Mouse (Mus musculus): ENCODE results near the gene Lrr1. TPM values are rescaled to one million over a fixed set of nuclear protein-coding genes. Genes with fewer than 3 reads are reported as not detected.

Lrr1 gene
- total and polyA plus RNA-seq, 3 experiments = 14.1 to 23.1 TPM; not detected in 1

GRCm38 (mm10) chr12:69220613-69221277 is 52.1 kb downstream of the Lrr1 start:
- H3K9ac ChIP-seq (ENCODE audit: control insufficient read depth, low read depth, low read length, poor library complexity, severe bottlenecking) = no peak overlapping the region
- H3K27ac ChIP-seq (ENCODE audit: control insufficient read depth, low read depth, low read length) = no peak overlapping the region
- H3K36me3 ChIP-seq (ENCODE audit: control insufficient read depth in 1 of 2, insufficient read depth in 2 of 2, low read length in 2 of 2) = no peaks in the 10 kb centered on the region; a peak in 2 of 4 replicates
- H3K27me3 ChIP-seq (ENCODE audit: control insufficient read depth in 1 of 2, insufficient read depth in 2 of 2, low read length in 2 of 2) = no peaks in the 10 kb centered on the region
- no peak overlapping the region for H3K4me3 ChIP-seq (ENCODE audit: control insufficient read depth in 1 of 2, insufficient read depth in 1 of 2, low read depth in 2 of 2, low read length in 2 of 2)
- H3K4me1 ChIP-seq (ENCODE audit: control insufficient read depth in 1 of 2, insufficient read depth in 2 of 2, low read length in 2 of 2) = no peaks in the 10 kb centered on the region
- no peaks in the 10 kb centered on the region for H3K9me3 ChIP-seq (replicated peaks; ENCODE audit: insufficient read depth, low read length)
- TF ChIP-seq ZKSCAN1 (IDR thresholded peaks at IDR 0.05; ENCODE audit: low read depth, low read length) (no peak), TAL1 (IDR thresholded peaks at IDR 0.05; ENCODE audit: low read length) (no peak), E2F4 (IDR thresholded peaks at IDR 0.05; ENCODE audit: borderline replicate concordance, low read depth, low read length) (no peak), USF2 (IDR thresholded peaks at IDR 0.05; ENCODE audit: borderline replicate concordance in 1 of 2, insufficient read depth in 1 of 2, low read depth in 1 of 2, low read length in 2 of 2) (no peak), ZC3H11A (IDR thresholded peaks at IDR 0.05; ENCODE audit: low read depth, low read length) (no peak), ELF1 (IDR thresholded peaks at IDR 0.05; ENCODE audit: low read depth, low read length) (no peak), ZMIZ1 (IDR thresholded peaks at IDR 0.05; ENCODE audit: low read depth, low read length) (no peak), HCFC1 (IDR thresholded peaks at IDR 0.05; ENCODE audit: low read depth, low read length) (no peak), MAZ (IDR thresholded peaks at IDR 0.05; ENCODE audit: low read depth, low read length) (no peak), MYB (IDR thresholded peaks at IDR 0.05; ENCODE audit: low read depth, low read length) (no peak), RCOR1 (IDR thresholded peaks at IDR 0.05; ENCODE audit: low read depth, low read length) (no peak), EP300 (IDR thresholded peaks at IDR 0.05; ENCODE audit: low read depth in 1 of 2, low read length in 2 of 2) (no peak), POLR2A (IDR thresholded peaks at IDR 0.05; ENCODE audit: control insufficient read depth in 1 of 2, insufficient read depth in 1 of 2, low read depth in 1 of 2, low read length in 2 of 2, poor library complexity in 1 of 2) (no peak)
- no peak for DNase-seq (ENCODE audit: low read depth, low spot score)
- H3K79me2 ChIP-seq (ENCODE audit: control insufficient read depth, insufficient read depth, low read length, poor library complexity) = no peaks in the 10 kb centered on the region

GRCm38 (mm10) chr12:69227776-69228466 is 59.3 kb downstream of the Lrr1 start, which contains the start of gene Pole2:
Pole2 (minus strand) TSS chr12:69228195.
- peak; percentile 93 for DNase-seq (ENCODE audit: low read depth, low spot score)
- peak within 1 kb of the TSS; percentile 89 for H3K27ac ChIP-seq (ENCODE audit: control insufficient read depth, low read depth, low read length)
- peak within 1 kb of the TSS; percentile 93 for H3K9ac ChIP-seq (ENCODE audit: control insufficient read depth, low read depth, low read length, poor library complexity, severe bottlenecking)
- H3K9me3 ChIP-seq (replicated peaks; ENCODE audit: insufficient read depth, low read length) = no peaks in the 10 kb centered on the region
- no peaks in the 10 kb centered on the region for H3K27me3 ChIP-seq (ENCODE audit: control insufficient read depth in 1 of 2, insufficient read depth in 2 of 2, low read length in 2 of 2)
- H3K4me3 ChIP-seq (ENCODE audit: control insufficient read depth in 1 of 2, insufficient read depth in 1 of 2, low read depth in 2 of 2, low read length in 2 of 2) = peak within 1 kb of the TSS; percentile 87 to 97
- peaks cover 0 to 4% of the 10 kb centered on the region in 2 experiments; a peak in 2 of 4 replicates for H3K36me3 ChIP-seq (ENCODE audit: control insufficient read depth in 1 of 2, insufficient read depth in 2 of 2, low read length in 2 of 2)
- H3K4me1 ChIP-seq (ENCODE audit: control insufficient read depth in 1 of 2, insufficient read depth in 2 of 2, low read length in 2 of 2) = peaks cover 0 to 7% of the 10 kb centered on the region in 2 experiments; a peak in 3 of 4 replicates
- H3K79me2 ChIP-seq (ENCODE audit: control insufficient read depth, insufficient read depth, low read length, poor library complexity) = no peaks in the 10 kb centered on the region; the same call in 1 of the 2 replicates
- TF ChIP-seq MAX (IDR thresholded peaks at IDR 0.05; ENCODE audit: low read length) = no peak
- TF ChIP-seq NRF1 (IDR thresholded peaks at IDR 0.05; ENCODE audit: insufficient read depth, low read depth, low read length, poor library complexity, severe bottlenecking) = peak; percentile 44; the same call in 1 of the 2 replicates
- TF ChIP-seq NELFE (IDR thresholded peaks at IDR 0.05; ENCODE audit: low read depth, low read length) = peak; percentile 77
- peak; percentile 59; the same call in 1 of the 2 replicates for TF ChIP-seq POLR2AphosphoS2 (IDR thresholded peaks at IDR 0.05; ENCODE audit: low read length)
- peak; percentile 86 to 93 for TF ChIP-seq POLR2A (IDR thresholded peaks at IDR 0.05; ENCODE audit: control insufficient read depth in 1 of 2, insufficient read depth in 1 of 2, low read depth in 1 of 2, low read length in 2 of 2, poor library complexity in 1 of 2)
- peak; percentile 72 for TF ChIP-seq SIN3A (IDR thresholded peaks at IDR 0.05; ENCODE audit: low read length)
- TF ChIP-seq ZMIZ1 (IDR thresholded peaks at IDR 0.05; ENCODE audit: low read depth, low read length) = peak; percentile 63; the same call in 1 of the 2 replicates
- TF ChIP-seq ELF1 (IDR thresholded peaks at IDR 0.05; ENCODE audit: low read depth, low read length) = 0 out of 2 replicates have a peak, but pooled peaks have one; percentile 36
- TF ChIP-seq HCFC1 (IDR thresholded peaks at IDR 0.05; ENCODE audit: low read depth, low read length) = peak; percentile 56; the same call in 1 of the 2 replicates
- no peak for TF ChIP-seq ZKSCAN1 (IDR thresholded peaks at IDR 0.05; ENCODE audit: low read depth, low read length)
- peak; percentile 88 for TF ChIP-seq E2F4 (IDR thresholded peaks at IDR 0.05; ENCODE audit: borderline replicate concordance, low read depth, low read length)
- peak; percentile 62; the same call in 1 of the 2 replicates for TF ChIP-seq TBP (IDR thresholded peaks at IDR 0.05; ENCODE audit: low read depth, low read length)
- peak; percentile 46; the same call in 1 of the 2 replicates for TF ChIP-seq TCF12 (IDR thresholded peaks at IDR 0.05; ENCODE audit: low read depth, low read length)
- TF ChIP-seq MAFK (IDR thresholded peaks at IDR 0.05; ENCODE audit: borderline replicate concordance, low read depth, low read length) = no peak
